Mouse (Mus musculus) thymus, adult 2 months (tissue): ENCODE data around the gene Serpine3.

ENCODE experiments used
- CTCF ChIP-seq: fragments of 200-500 bp; IDR thresholded peaks from 2 replicates; pipeline ENCODE4 v1.5.1; 2012; ENCODE audit warnings: mild to moderate bottlenecking, control low read depth, low read length, moderate library complexity, borderline replicate concordance; ENCODE audit not compliant: control insufficient read depth, poor library complexity, insufficient read depth; ENCODE audit errors: extremely low read depth
- POLR2A ChIP-seq: fragments of 200-500 bp; IDR thresholded peaks from 2 replicates; pipeline ENCODE4 v1.6.1; 2012; ENCODE audit warnings: mild to moderate bottlenecking, low read length, control low read depth, moderate library complexity; ENCODE audit not compliant: control insufficient read depth, poor library complexity, insufficient read depth; ENCODE audit errors: extremely low read depth

DNA sequence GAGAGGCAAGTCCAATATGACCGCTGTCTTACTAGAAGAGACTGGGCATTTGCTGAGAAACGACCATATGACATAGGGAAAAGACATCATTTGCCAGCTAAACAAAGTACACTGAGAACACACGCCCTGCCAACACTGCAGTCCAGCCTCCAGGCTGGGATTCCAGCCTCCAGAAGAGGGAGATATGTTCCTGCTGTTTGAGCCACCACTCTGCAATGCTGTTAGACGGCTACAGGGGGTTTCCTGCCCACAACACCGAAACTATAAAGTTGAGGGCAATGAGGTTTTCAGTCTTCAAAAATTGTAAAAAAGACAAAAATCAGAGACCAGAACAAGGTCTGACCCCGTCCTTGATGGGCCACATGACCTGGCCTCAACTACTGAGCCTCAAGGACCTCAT is 24.4 kb upstream of the Serpine3 start:
- TF ChIP-seq CTCF (no peak), POLR2A (no peak)
